Mouse (Mus musculus) MEL (cell line): ENCODE results near the gene Csf2. TPM values are rescaled to one million over a fixed set of nuclear protein-coding genes. Genes with fewer than 3 reads are reported as not detected.
A peak's percentile ranks its signal among the peaks of the same experiment; 100 is the strongest.

Experiments
- DNase-seq: peaks from one replicate; pipeline ENCODE4 v3.0.0; 2011; ENCODE audit warnings: low read depth, low spot score
- H3K27ac ChIP-seq: 2 replicates; pipeline ENCODE4 v1.5.1; 2012; ENCODE audit warnings: low read depth, mild to moderate bottlenecking, control low read depth, low read length, moderate library complexity; ENCODE audit not compliant: control insufficient read depth
- H3K27me3 ChIP-seq, 2 experiments: fragments of 150-350 bp in 1 of 2; sonication (generic) in 1 of 2; 2 replicates each; pipeline ENCODE4 v1.6.1; 2012; ENCODE audit warnings: low read length in 2 of 2, mild to moderate bottlenecking in 2 of 2, improper control_type of control experiment in 1 of 2, moderate library complexity in 1 of 2; ENCODE audit not compliant: insufficient read depth in 2 of 2, control insufficient read depth in 1 of 2
- H3K36me3 ChIP-seq, 2 experiments: 2 replicates each; pipeline ENCODE4 v1.6.1; 2012 to 2014; ENCODE audit warnings: low read length in 2 of 2, improper control_type of control experiment in 1 of 2, inconsistent platforms in 1 of 2, mild to moderate bottlenecking in 1 of 2; ENCODE audit not compliant: insufficient read depth in 2 of 2, control insufficient read depth in 1 of 2
- H3K4me1 ChIP-seq, 2 experiments: fragments of 150-350 bp in 1 of 2; sonication (generic) in 1 of 2; 2 replicates each; pipeline ENCODE4 v1.6.1; 2012; ENCODE audit warnings: low read length in 2 of 2, improper control_type of control experiment in 1 of 2, mild to moderate bottlenecking in 1 of 2; ENCODE audit not compliant: insufficient read depth in 2 of 2, control insufficient read depth in 1 of 2
- H3K4me3 ChIP-seq, 2 experiments: fragments of 150-350 bp in 1 of 2; sonication (generic) in 1 of 2; 2 replicates each; pipeline ENCODE4 v1.5.1; 2012; ENCODE audit warnings: low read depth in 2 of 2, low read length in 2 of 2, mild to moderate bottlenecking in 2 of 2, moderate library complexity in 2 of 2, control low read depth in 1 of 2, improper control_type of control experiment in 1 of 2; ENCODE audit not compliant: control insufficient read depth in 1 of 2, insufficient read depth in 1 of 2
- H3K79me2 ChIP-seq: 2 replicates; pipeline ENCODE4 v1.6.1; 2012; ENCODE audit warnings: mild to moderate bottlenecking, low read length, moderate library complexity; ENCODE audit not compliant: control insufficient read depth, poor library complexity, insufficient read depth
- H3K9ac ChIP-seq: 2 replicates; pipeline ENCODE4 v1.6.1; 2012; ENCODE audit warnings: low read depth, mild to moderate bottlenecking, control low read depth, low read length, moderate library complexity; ENCODE audit not compliant: control insufficient read depth, poor library complexity, severe bottlenecking
- H3K9me3 ChIP-seq: fragments of 150-350 bp; sonication (generic); replicated peaks from 2 replicates; pipeline ENCODE4 v1.6.1; 2012; ENCODE audit warnings: mild to moderate bottlenecking, low read length, improper control_type of control experiment, moderate library complexity; ENCODE audit not compliant: insufficient read depth
- BHLHE40 ChIP-seq: IDR thresholded peaks from 2 replicates; pipeline ENCODE4 v1.6.1; 2012; ENCODE audit warnings: low read depth, mild to moderate bottlenecking, inconsistent platforms, low read length, improper control_type of control experiment, borderline replicate concordance
- E2F4 ChIP-seq: IDR thresholded peaks from 2 replicates; pipeline ENCODE4 v1.6.1; 2011; ENCODE audit warnings: low read depth, low read length, improper control_type of control experiment, borderline replicate concordance
- ELF1 ChIP-seq: IDR thresholded peaks from 2 replicates; pipeline ENCODE4 v1.6.1; 2014; ENCODE audit warnings: low read depth, mild to moderate bottlenecking, inconsistent platforms, low read length, improper control_type of control experiment, moderate library complexity
- EP300 ChIP-seq, 2 experiments: IDR thresholded peaks; 2 replicates each; pipeline ENCODE4 v1.6.1; 2011; ENCODE audit warnings: improper control_type of control experiment in 2 of 2, low read length in 2 of 2, low read depth in 1 of 2, mild to moderate bottlenecking in 1 of 2
- ETS1 ChIP-seq: IDR thresholded peaks from 2 replicates; pipeline ENCODE4 v1.6.1; 2012; ENCODE audit warnings: low read depth, mild to moderate bottlenecking, inconsistent platforms, low read length, improper control_type of control experiment, moderate library complexity
- GABPA ChIP-seq: IDR thresholded peaks from 2 replicates; pipeline ENCODE4 v1.6.1; 2012; ENCODE audit warnings: low read depth, mild to moderate bottlenecking, inconsistent platforms, low read length, improper control_type of control experiment, moderate library complexity
- GATA1 ChIP-seq: IDR thresholded peaks from 2 replicates; pipeline ENCODE4 v1.6.1; 2011; ENCODE audit warnings: low read depth, low read length, improper control_type of control experiment
- HCFC1 ChIP-seq: IDR thresholded peaks from 2 replicates; pipeline ENCODE4 v1.6.1; 2012; ENCODE audit warnings: low read depth, mild to moderate bottlenecking, inconsistent platforms, low read length, improper control_type of control experiment, moderate library complexity
- MAZ ChIP-seq: IDR thresholded peaks from 2 replicates; pipeline ENCODE4 v1.6.1; 2012; ENCODE audit warnings: low read depth, mild to moderate bottlenecking, inconsistent platforms, low read length, improper control_type of control experiment
- MEF2A ChIP-seq: IDR thresholded peaks from 2 replicates; pipeline ENCODE4 v1.6.1; 2014; ENCODE audit warnings: low read depth, mild to moderate bottlenecking, inconsistent platforms, low read length, improper control_type of control experiment; ENCODE audit not compliant: poor library complexity, insufficient replicate concordance, severe bottlenecking; ENCODE audit errors: extremely low read depth
- MYB ChIP-seq: IDR thresholded peaks from 2 replicates; pipeline ENCODE4 v1.6.1; 2011; ENCODE audit warnings: mild to moderate bottlenecking, low read depth, low read length, improper control_type of control experiment
- MYC ChIP-seq: IDR thresholded peaks from 2 replicates; pipeline ENCODE4 v1.6.1; 2011; ENCODE audit warnings: low read depth, mild to moderate bottlenecking, low read length, improper control_type of control experiment, moderate library complexity
- POLR2A ChIP-seq, 2 experiments: IDR thresholded peaks; 2 replicates each; pipeline ENCODE4 v1.6.1; 2011 to 2012; ENCODE audit warnings: low read length in 2 of 2, mild to moderate bottlenecking in 2 of 2, control low read depth in 1 of 2, improper control_type of control experiment in 1 of 2, low read depth in 1 of 2, moderate library complexity in 1 of 2; ENCODE audit not compliant: control insufficient read depth in 1 of 2, insufficient read depth in 1 of 2, poor library complexity in 1 of 2
- RCOR1 ChIP-seq: IDR thresholded peaks from 2 replicates; pipeline ENCODE4 v1.6.1; 2012; ENCODE audit warnings: low read depth, mild to moderate bottlenecking, inconsistent platforms, low read length, improper control_type of control experiment
- SIN3A ChIP-seq: IDR thresholded peaks from 2 replicates; pipeline ENCODE4 v1.6.1; 2012; ENCODE audit warnings: low read length, improper control_type of control experiment, inconsistent platforms
- UBTF ChIP-seq: IDR thresholded peaks from 2 replicates; pipeline ENCODE4 v1.6.1; 2012; ENCODE audit warnings: low read depth, mild to moderate bottlenecking, inconsistent platforms, low read length, improper control_type of control experiment, moderate library complexity, borderline replicate concordance; ENCODE audit not compliant: insufficient read depth
- USF1 ChIP-seq: IDR thresholded peaks from 2 replicates; pipeline ENCODE4 v1.6.1; 2014; ENCODE audit warnings: low read depth, mild to moderate bottlenecking, inconsistent platforms, low read length, improper control_type of control experiment, moderate library complexity
- ZKSCAN1 ChIP-seq: IDR thresholded peaks from 2 replicates; pipeline ENCODE4 v1.6.1; 2012; ENCODE audit warnings: low read depth, mild to moderate bottlenecking, inconsistent platforms, low read length, improper control_type of control experiment, moderate library complexity
- ZNF384 ChIP-seq: IDR thresholded peaks from 2 replicates; pipeline ENCODE4 v1.6.1; 2012; ENCODE audit warnings: low read depth, mild to moderate bottlenecking, inconsistent platforms, low read length, improper control_type of control experiment
- polyA plus RNA-seq, 2 experiments: library from polyadenylated mRNA; stranded (reverse) in 1 of 2; unstranded in 1 of 2; fragments of >175 nt in 1 of 2; fragments of >200 nt in 1 of 2; gene quantifications; 2 replicates each; pipeline versions ENCODE4 v1.2.1 to v1.2.4; 2012; ENCODE audit warnings: low replicate concordance in 2 of 2, low read depth in 1 of 2; ENCODE audit not compliant: insufficient read length in 2 of 2, insufficient read depth in 1 of 2, missing spikeins in 1 of 2
- total RNA-seq: library from RNA; depleted of rRNA; stranded (reverse); fragments of 300-350 nt; gene quantifications from 2 replicates; pipeline ENCODE4 v1.2.3, GENCODE M21; 2012

The Csf2 gene
- total and polyA plus RNA-seq, 3 experiments = 0.15 TPM; not detected in 2

- Histone ChIP-seq H3K9ac (no peak overlapping the region), H3K9me3 (no peaks in the 10 kb centered on the region), H3K4me3 (peak overlapping the region in 1 of 2 experiments; percentile 21; a peak in 1 of 4 replicates), H3K27me3 (no peaks in the 10 kb centered on the region), H3K79me2 (no peaks in the 10 kb centered on the region), H3K4me1 (peaks cover 6 to 18% of the 10 kb centered on the region in 2 experiments), H3K36me3 (peaks cover 0 to 11% of the 10 kb centered on the region in 2 experiments; a peak in 2 of 4 replicates), H3K27ac (no peak overlapping the region)
- TF ChIP-seq POLR2A (IDR thresholded peaks at IDR 0.05; ENCODE audit: control insufficient read depth in 1 of 2, insufficient read depth in 1 of 2, low read depth in 1 of 2, low read length in 2 of 2, poor library complexity in 1 of 2) = no peak
- peak; percentile 73 for TF ChIP-seq ZNF384
- TF ChIP-seq BHLHE40 = no peak
- no peak for TF ChIP-seq ZKSCAN1
- TF ChIP-seq EP300 (IDR thresholded peaks at IDR 0.05; ENCODE audit: low read depth in 1 of 2, low read length in 2 of 2) = peak; percentile 59 to 69; a peak in 3 of 4 replicates
- TF ChIP-seq GATA1 = peak; percentile 70
- peak; percentile 68 for TF ChIP-seq ETS1
- TF ChIP-seq GABPA = no peak
- TF ChIP-seq UBTF = no peak
- TF ChIP-seq MYB = no peak
- TF ChIP-seq MAZ = peak; percentile 74; the same call in 1 of the 2 replicates
- TF ChIP-seq MEF2A = peak; percentile 86; the same call in 1 of the 2 replicates
- 0 out of 2 replicates have a peak, but pooled peaks have one; percentile 38 for TF ChIP-seq SIN3A
- TF ChIP-seq HCFC1 = no peak
- peak; percentile 85 for TF ChIP-seq RCOR1
- peak; percentile 50; the same call in 1 of the 2 replicates for TF ChIP-seq ELF1
- TF ChIP-seq MYC = 0 out of 2 replicates have a peak, but pooled peaks have one; percentile 33
- TF ChIP-seq E2F4 = no peak
- TF ChIP-seq USF1 = no peak
- TF ChIP-seq, all 39 proteins: peak for 10
- peak; percentile 83 for DNase-seq
Measured at GRCm38 (mm10) chr11:54214499-54215443, 34.7 kb downstream of the Csf2 start.
